Mouse (Mus musculus) CH12.LX (cell line): Measurements from ENCODE around the gene Aoc3.
"Not testable (repeated sequence)": the region's sequence is repeated elsewhere in the genome, so short reads cannot be mapped to it uniquely, and the experiment has no call there.

Experiments
- CHD2 ChIP-seq: IDR thresholded peaks from 2 replicates; pipeline ENCODE4 v1.6.1; 2011; ENCODE audit warnings: low read length, improper control_type of control experiment
- E2F4 ChIP-seq: IDR thresholded peaks from 2 replicates; pipeline ENCODE4 v1.6.1; 2011; ENCODE audit warnings: low read depth, low read length, improper control_type of control experiment; ENCODE audit not compliant: insufficient replicate concordance
- GABPA ChIP-seq: IDR thresholded peaks from 2 replicates; pipeline ENCODE4 v1.6.1; 2012; ENCODE audit warnings: low read depth, low read length, improper control_type of control experiment, inconsistent platforms; ENCODE audit not compliant: insufficient replicate concordance
- NRF1 ChIP-seq: IDR thresholded peaks from 2 replicates; pipeline ENCODE4 v1.6.1; 2014; ENCODE audit warnings: low read depth, mild to moderate bottlenecking, inconsistent platforms, low read length, improper control_type of control experiment, moderate library complexity
- TBP ChIP-seq: conservative IDR thresholded peaks from 2 replicates; pipeline ENCODE4 v1.6.1; 2011; ENCODE audit warnings: low read depth, low read length, improper control_type of control experiment

DNA sequence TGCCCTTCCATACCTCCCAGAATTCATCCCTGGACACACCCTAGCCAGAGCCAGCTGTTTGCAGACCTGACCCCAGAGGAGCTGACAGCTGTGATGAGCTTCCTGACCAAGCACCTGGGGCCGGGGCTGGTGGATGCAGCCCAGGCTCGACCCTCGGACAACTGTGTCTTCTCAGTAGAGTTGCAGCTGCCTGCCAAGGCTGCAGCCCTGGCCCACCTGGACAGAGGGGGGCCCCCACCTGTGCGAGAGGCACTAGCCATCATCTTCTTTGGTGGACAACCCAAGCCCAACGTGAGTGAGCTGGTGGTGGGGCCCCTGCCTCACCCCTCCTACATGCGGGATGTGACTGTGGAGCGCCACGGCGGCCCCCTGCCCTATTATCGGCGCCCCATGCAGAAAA is 5.2 kb upstream of the Aoc3 start:
- not testable (repeated sequence) for TF ChIP-seq NRF1, E2F4, GABPA, CHD2, TBP
